Mouse (Mus musculus): ENCODE data around the gene Rps19bp1. TPM values are rescaled to one million over a fixed set of nuclear protein-coding genes. Genes with fewer than 3 reads are reported as not detected.
A peak's percentile ranks its signal among the peaks of the same experiment; 100 is the strongest.

Rps19bp1 gene
- polyA plus RNA-seq, 1 experiment from 2014 or later, result 45.9 TPM

GRCm38 (mm10) chr15:80228071-80228800 lies 35.9 kb downstream of the Rps19bp1 start:
- no peaks in the 10 kb centered on the region for H3K36me3 ChIP-seq (ENCODE audit: control insufficient read depth, insufficient read depth, low read length)
- ATAC-seq (ENCODE audit: insufficient number of reproducible peaks, insufficient read depth, low FRiP score, low read depth), result no peak
- no peaks in the 10 kb centered on the region for H3K9me3 ChIP-seq (ENCODE audit: control insufficient read depth, low read length)
- H3K9ac ChIP-seq (ENCODE audit: low read length), result no peak overlapping the region
- H3K27ac ChIP-seq (replicated peaks in 1 of 2; ENCODE audit: control insufficient read depth in 1 of 2, insufficient read depth in 1 of 2, low read depth in 2 of 2, low read length in 2 of 2), result no peak overlapping the region
- WGBS, result 74% methylated on average over 17 of the region's 17 CpGs
- peaks cover 4 to 7% of the 10 kb centered on the region in 2 experiments for H3K4me1 ChIP-seq (ENCODE audit: control insufficient read depth in 2 of 2, insufficient read depth in 2 of 2, low read length in 2 of 2)
- H3K4me2 ChIP-seq (ENCODE audit: low read length), result no peak overlapping the region
- H3K4me3 ChIP-seq (ENCODE audit: control insufficient read depth in 1 of 2, insufficient read depth in 1 of 2, low read depth in 1 of 2, low read length in 2 of 2), result no peak overlapping the region
- no peaks in the 10 kb centered on the region for H3K27me3 ChIP-seq (ENCODE audit: control insufficient read depth, insufficient read depth, low read length)

- ATAC-seq (ENCODE audit: insufficient number of reproducible peaks, insufficient read depth, low FRiP score, low read depth), result no peak
- Histone ChIP-seq H3K4me2 (ENCODE audit: low read length) (no peak overlapping the region), H3K4me1 (ENCODE audit: control insufficient read depth in 2 of 2, insufficient read depth in 2 of 2, low read length in 2 of 2) (peaks cover 4 to 11% of the 10 kb centered on the region in 2 experiments), H3K9me3 (ENCODE audit: control insufficient read depth, low read length) (no peaks in the 10 kb centered on the region), H3K4me3 (ENCODE audit: control insufficient read depth in 1 of 2, insufficient read depth in 1 of 2, low read depth in 1 of 2, low read length in 2 of 2) (no peak overlapping the region), H3K36me3 (ENCODE audit: control insufficient read depth, insufficient read depth, low read length) (no peaks in the 10 kb centered on the region), H3K27ac (replicated peaks in 1 of 2; ENCODE audit: control insufficient read depth in 1 of 2, insufficient read depth in 1 of 2, low read depth in 2 of 2, low read length in 2 of 2) (no peak overlapping the region), H3K9ac (ENCODE audit: low read length) (no peak overlapping the region), H3K27me3 (ENCODE audit: control insufficient read depth, insufficient read depth, low read length) (no peaks in the 10 kb centered on the region)
- WGBS, result 43% methylated on average over 2 of the region's 2 CpGs
Measured at GRCm38 (mm10) chr15:80225796-80226195, 38.3 kb downstream of the Rps19bp1 start.

GRCm38 (mm10) chr15:80225208-80225607 lies 38.9 kb downstream of the Rps19bp1 start:
- ATAC-seq (ENCODE audit: insufficient number of reproducible peaks, insufficient read depth, low FRiP score, low read depth), result no peak
- no peak overlapping the region for H3K27ac ChIP-seq (replicated peaks in 1 of 2; ENCODE audit: control insufficient read depth in 1 of 2, insufficient read depth in 1 of 2, low read depth in 2 of 2, low read length in 2 of 2)
- H3K36me3 ChIP-seq (ENCODE audit: control insufficient read depth, insufficient read depth, low read length), result no peaks in the 10 kb centered on the region
- H3K9ac ChIP-seq (ENCODE audit: low read length), result no peak overlapping the region
- peaks cover 4 to 11% of the 10 kb centered on the region in 2 experiments for H3K4me1 ChIP-seq (ENCODE audit: control insufficient read depth in 2 of 2, insufficient read depth in 2 of 2, low read length in 2 of 2)
- no peaks in the 10 kb centered on the region for H3K27me3 ChIP-seq (ENCODE audit: control insufficient read depth, insufficient read depth, low read length)
- no peaks in the 10 kb centered on the region for H3K9me3 ChIP-seq (ENCODE audit: control insufficient read depth, low read length)
- no peak overlapping the region for H3K4me3 ChIP-seq (ENCODE audit: control insufficient read depth in 1 of 2, insufficient read depth in 1 of 2, low read depth in 1 of 2, low read length in 2 of 2)
- H3K4me2 ChIP-seq (ENCODE audit: low read length), result no peak overlapping the region
- 27% methylated on average over 9 of the region's 9 CpGs for WGBS

- peak overlapping the region; percentile 0 to 20; a peak in 1 of 4 replicates for H3K27ac ChIP-seq (replicated peaks in 1 of 2; ENCODE audit: control insufficient read depth in 1 of 2, insufficient read depth in 1 of 2, low read depth in 2 of 2, low read length in 2 of 2)
- no peaks in the 10 kb centered on the region for H3K9me3 ChIP-seq (ENCODE audit: control insufficient read depth, low read length)
- peaks cover 11 to 18% of the 10 kb centered on the region in 2 experiments for H3K4me1 ChIP-seq (ENCODE audit: control insufficient read depth in 2 of 2, insufficient read depth in 2 of 2, low read length in 2 of 2)
- H3K4me2 ChIP-seq (ENCODE audit: low read length), result no peak overlapping the region
- no peak overlapping the region for H3K9ac ChIP-seq (ENCODE audit: low read length)
- no peak for ATAC-seq (ENCODE audit: insufficient number of reproducible peaks, insufficient read depth, low FRiP score, low read depth)
- WGBS, result 50% methylated on average over 7 of the region's 7 CpGs
- H3K27me3 ChIP-seq (ENCODE audit: control insufficient read depth, insufficient read depth, low read length), result no peaks in the 10 kb centered on the region
- no peak overlapping the region for H3K4me3 ChIP-seq (ENCODE audit: control insufficient read depth in 1 of 2, insufficient read depth in 1 of 2, low read depth in 1 of 2, low read length in 2 of 2)
- H3K36me3 ChIP-seq (ENCODE audit: control insufficient read depth, insufficient read depth, low read length), result no peaks in the 10 kb centered on the region
Measured at GRCm38 (mm10) chr15:80223751-80224150, 40.4 kb downstream of the Rps19bp1 start.

GRCm38 (mm10) chr15:80221031-80221430 lies 43.1 kb downstream of the Rps19bp1 start:
- Histone ChIP-seq H3K27me3 (ENCODE audit: control insufficient read depth, insufficient read depth, low read length) (no peaks in the 10 kb centered on the region), H3K27ac (replicated peaks in 1 of 2; ENCODE audit: control insufficient read depth in 1 of 2, insufficient read depth in 1 of 2, low read depth in 2 of 2, low read length in 2 of 2) (no peak overlapping the region), H3K9me3 (ENCODE audit: control insufficient read depth, low read length) (no peaks in the 10 kb centered on the region), H3K4me2 (ENCODE audit: low read length) (no peak overlapping the region), H3K36me3 (ENCODE audit: control insufficient read depth, insufficient read depth, low read length) (no peaks in the 10 kb centered on the region), H3K9ac (ENCODE audit: low read length) (no peak overlapping the region), H3K4me3 (ENCODE audit: control insufficient read depth in 1 of 2, insufficient read depth in 1 of 2, low read depth in 1 of 2, low read length in 2 of 2) (no peak overlapping the region), H3K4me1 (ENCODE audit: control insufficient read depth in 2 of 2, insufficient read depth in 2 of 2, low read length in 2 of 2) (peaks cover 11 to 18% of the 10 kb centered on the region in 2 experiments)
- WGBS, result 62% methylated on average over 8 of the region's 8 CpGs
- no peak for ATAC-seq (ENCODE audit: insufficient number of reproducible peaks, insufficient read depth, low FRiP score, low read depth)

- no peak for ATAC-seq (ENCODE audit: insufficient number of reproducible peaks, insufficient read depth, low FRiP score, low read depth)
- Histone ChIP-seq H3K4me2 (ENCODE audit: low read length) (peak overlapping the region; percentile 48), H3K36me3 (ENCODE audit: control insufficient read depth, insufficient read depth, low read length) (no peaks in the 10 kb centered on the region), H3K4me1 (ENCODE audit: control insufficient read depth in 2 of 2, insufficient read depth in 2 of 2, low read length in 2 of 2) (peaks cover 11 to 18% of the 10 kb centered on the region in 2 experiments), H3K9me3 (ENCODE audit: control insufficient read depth, low read length) (no peaks in the 10 kb centered on the region), H3K9ac (ENCODE audit: low read length) (0 out of 2 replicates have a peak overlapping the region, but pooled peaks have one; percentile 41), H3K4me3 (ENCODE audit: control insufficient read depth in 1 of 2, insufficient read depth in 1 of 2, low read depth in 1 of 2, low read length in 2 of 2) (no peak overlapping the region), H3K27ac (replicated peaks in 1 of 2; ENCODE audit: control insufficient read depth in 1 of 2, insufficient read depth in 1 of 2, low read depth in 2 of 2, low read length in 2 of 2) (peak overlapping the region; percentile 41 to 43; a peak in 2 of 4 replicates), H3K27me3 (ENCODE audit: control insufficient read depth, insufficient read depth, low read length) (no peaks in the 10 kb centered on the region)
- 52% methylated on average over 4 of the region's 4 CpGs for WGBS
Measured at GRCm38 (mm10) chr15:80219705-80220657, 44.1 kb downstream of the Rps19bp1 start.

- 38% methylated on average over 14 of the region's 14 CpGs for WGBS
- Histone ChIP-seq H3K27ac (replicated peaks in 1 of 2; ENCODE audit: control insufficient read depth in 1 of 2, insufficient read depth in 1 of 2, low read depth in 2 of 2, low read length in 2 of 2) (peak overlapping the region; percentile 41 to 43; a peak in 2 of 4 replicates), H3K4me2 (ENCODE audit: low read length) (peak overlapping the region; percentile 48), H3K4me1 (ENCODE audit: control insufficient read depth in 2 of 2, insufficient read depth in 2 of 2, low read length in 2 of 2) (peaks cover 11 to 18% of the 10 kb centered on the region in 2 experiments), H3K4me3 (ENCODE audit: control insufficient read depth in 1 of 2, insufficient read depth in 1 of 2, low read depth in 1 of 2, low read length in 2 of 2) (no peak overlapping the region), H3K9ac (ENCODE audit: low read length) (peak overlapping the region; percentile 41; the same call in 1 of the 2 replicates), H3K36me3 (ENCODE audit: control insufficient read depth, insufficient read depth, low read length) (no peaks in the 10 kb centered on the region), H3K27me3 (ENCODE audit: control insufficient read depth, insufficient read depth, low read length) (no peaks in the 10 kb centered on the region), H3K9me3 (ENCODE audit: control insufficient read depth, low read length) (no peaks in the 10 kb centered on the region)
- ATAC-seq (ENCODE audit: insufficient number of reproducible peaks, insufficient read depth, low FRiP score, low read depth), result no peak
Measured at GRCm38 (mm10) chr15:80219211-80219610, 44.9 kb downstream of the Rps19bp1 start.

Data from heart, embryonic 14.5 days (tissue).